Mouse (Mus musculus) thymus, adult 18-20 months (tissue): Measurements from ENCODE around the gene Lrch1.

ENCODE experiments used
- DNase-seq, 2 experiments: peaks; one replicate each; pipeline ENCODE4 v3.0.0; 2022; ENCODE audit warnings: mixed read lengths in 2 of 2

Lrch1 gene

DNA sequence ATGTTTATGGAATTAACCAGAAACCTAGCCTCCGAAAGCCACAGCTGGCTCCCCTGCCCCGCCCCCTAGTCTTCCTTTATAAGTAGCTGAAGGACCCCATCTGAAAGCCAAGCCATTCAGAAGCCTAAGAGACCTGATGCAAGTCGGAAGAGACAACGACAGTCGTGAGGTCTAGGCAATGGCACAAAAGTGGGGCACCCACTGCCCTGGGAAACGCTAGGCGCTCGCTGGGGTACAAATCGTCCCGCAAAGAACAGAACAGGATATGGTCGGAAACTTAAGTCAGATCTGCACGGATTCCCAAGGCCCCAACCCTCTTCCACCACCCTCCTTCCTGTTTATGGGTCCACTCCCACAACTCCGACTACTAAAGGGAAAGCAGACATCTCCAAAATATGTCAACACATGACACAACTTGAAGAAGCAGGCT, 1.3 kb downstream of the Lrch1 start:
- DNase-seq, result no peak

DNA sequence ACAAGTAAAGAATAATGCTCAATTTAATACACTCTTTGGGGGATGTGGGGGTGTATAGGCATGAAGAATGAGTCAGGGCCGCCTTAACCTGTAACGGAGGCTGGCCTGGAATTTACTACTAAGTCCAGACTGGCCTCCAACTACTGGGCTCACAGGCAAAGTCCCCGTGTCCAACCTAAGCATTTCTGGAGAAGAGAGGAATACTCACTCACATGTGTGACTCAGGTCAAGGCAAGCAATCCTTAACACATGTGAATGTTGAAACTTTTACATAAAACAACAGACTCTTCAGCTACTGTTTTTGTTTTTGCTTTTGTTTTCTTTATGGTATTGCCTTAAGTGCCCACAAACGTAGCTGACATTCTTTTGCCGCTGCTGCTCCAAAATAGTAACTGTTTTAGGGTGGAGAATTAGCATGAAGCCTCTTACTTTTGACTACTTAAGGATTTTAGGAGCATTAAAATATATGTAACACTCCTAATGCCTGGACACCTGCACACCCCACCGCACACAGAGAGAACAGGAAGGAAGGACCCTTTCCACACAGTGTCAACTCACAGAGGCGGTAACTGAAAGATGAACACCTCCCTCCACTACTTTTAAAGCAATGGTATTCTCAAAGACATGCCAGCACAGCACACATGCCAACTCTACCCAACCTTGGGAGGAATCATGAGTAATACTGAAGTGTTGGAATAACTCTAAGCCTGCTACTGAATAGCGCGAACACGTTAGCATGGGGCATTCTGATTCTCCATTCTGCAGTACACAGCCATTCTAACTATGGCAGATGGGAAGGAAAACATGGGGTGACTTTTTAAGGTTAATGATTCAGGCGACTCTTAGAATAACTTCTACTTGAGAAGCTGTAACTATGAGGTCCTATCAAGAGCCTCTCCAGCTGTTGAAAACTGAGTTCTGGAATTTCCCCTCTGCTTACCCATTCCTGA, 2.1 kb downstream of the Lrch1 start:
- no peak for DNase-seq

DNA sequence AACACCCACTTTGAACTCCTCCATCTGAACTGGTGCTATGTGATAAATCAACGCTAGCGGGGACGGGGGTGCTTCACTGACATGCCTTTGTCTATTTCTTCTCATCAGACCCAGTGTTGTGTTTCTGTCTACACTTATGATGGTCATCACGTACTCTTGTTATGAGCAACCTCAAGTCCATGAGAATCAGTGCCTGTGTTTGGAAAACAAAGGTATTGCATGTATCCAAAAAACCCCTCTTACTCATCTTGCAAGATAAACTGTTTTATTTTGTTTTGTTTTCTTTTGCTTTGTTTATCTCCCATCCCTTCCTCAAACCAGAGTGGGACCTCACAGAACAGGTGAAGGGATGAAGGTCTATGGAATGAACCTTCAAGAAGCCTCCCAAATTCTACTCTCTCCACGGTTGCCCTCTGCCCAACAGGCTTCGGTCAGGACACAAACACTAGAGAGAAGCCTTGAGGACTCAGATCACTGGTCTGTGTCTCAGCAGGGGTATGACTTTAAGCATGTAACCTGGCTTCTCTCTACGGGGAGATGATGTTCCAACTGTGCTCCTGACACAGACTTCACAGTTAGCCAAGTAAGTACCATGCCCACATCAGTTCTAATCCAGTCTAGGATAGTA, 3.4 kb downstream of the Lrch1 start:
- no peak for DNase-seq

DNA sequence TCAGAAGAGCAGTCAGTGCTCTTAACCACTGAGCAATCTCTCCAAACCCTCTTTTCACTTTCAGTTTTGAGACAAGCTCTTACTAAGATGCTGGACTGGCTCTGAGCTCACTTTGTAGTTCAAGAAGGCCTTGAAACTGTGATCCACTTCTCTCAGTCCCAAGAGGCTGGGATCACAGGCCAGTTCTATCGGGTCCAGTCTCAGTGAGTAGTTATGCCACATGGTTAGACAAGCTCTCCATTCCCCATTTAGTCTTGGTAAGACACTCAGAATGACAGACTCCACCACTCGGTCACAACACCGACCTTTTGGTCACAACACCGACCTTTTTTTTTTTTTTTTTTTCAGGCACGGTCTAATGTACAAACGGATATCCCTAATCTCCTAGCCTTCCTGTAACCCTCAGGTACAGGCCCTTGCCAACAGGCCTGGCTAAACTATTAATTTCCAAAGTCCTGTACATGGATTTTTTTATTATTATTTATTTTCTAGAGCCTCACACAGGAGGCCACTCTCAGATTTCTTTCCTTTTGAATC, 4.0 kb downstream of the Lrch1 start:
- DNase-seq, result no peak

DNA sequence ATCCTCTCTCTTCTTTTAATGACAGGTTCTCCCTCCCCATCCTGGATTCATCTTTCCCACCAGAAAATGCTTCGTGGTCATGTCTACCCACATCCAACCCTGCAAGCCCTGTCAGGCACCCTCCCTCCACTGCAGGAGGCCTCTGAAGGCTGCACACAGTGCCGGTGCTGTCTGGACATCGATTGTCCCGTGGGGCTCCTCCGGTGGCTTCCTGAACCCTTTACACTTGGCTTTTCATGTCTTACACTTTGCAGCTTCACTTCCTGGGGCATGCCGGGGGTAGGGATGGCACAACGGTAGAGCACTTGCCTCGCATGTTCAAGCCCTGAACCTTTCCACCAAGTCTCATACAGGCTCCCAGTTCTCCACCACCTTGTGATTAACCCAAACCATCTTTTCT, 4.7 kb downstream of the Lrch1 start:
- no peak for DNase-seq

DNA sequence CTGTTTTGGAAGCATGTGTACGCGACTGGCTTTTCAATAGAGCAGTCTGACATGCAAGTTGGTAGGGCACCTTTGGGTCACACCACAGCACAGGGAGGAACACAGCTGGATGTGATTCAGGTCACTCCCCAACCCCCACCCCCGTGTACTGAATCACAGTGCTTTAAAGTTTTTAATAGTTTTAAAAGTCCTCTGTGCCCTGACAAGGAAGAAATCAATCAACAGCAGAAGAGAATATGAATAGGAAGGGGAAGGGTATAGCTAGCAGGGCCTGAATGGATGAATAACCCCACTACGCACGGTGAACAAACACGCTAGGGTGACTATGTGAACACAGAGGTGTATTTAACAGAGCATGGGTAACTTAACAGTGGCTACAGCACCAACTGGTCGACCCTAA, 6.1 kb downstream of the Lrch1 start:
- no peak for DNase-seq

DNA sequence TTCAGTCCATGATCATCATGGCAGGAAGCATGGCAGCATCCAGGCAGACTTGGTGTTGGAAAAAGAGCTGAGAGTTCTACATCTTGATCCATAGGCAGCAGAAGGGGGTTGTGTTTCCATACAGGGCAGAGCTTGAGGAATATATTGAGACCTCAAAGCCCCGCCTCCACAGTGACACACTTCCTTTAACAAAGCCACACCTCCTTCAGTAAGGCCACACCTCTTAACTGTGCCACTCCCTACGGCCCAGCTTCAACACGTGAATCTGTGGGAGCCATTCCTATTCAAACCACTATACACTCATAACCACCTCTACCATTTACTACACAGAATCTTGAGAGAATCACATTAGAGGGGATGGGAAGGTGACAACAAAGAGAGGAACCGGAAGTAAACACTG, 6.9 kb downstream of the Lrch1 start:
- no peak for DNase-seq

DNA sequence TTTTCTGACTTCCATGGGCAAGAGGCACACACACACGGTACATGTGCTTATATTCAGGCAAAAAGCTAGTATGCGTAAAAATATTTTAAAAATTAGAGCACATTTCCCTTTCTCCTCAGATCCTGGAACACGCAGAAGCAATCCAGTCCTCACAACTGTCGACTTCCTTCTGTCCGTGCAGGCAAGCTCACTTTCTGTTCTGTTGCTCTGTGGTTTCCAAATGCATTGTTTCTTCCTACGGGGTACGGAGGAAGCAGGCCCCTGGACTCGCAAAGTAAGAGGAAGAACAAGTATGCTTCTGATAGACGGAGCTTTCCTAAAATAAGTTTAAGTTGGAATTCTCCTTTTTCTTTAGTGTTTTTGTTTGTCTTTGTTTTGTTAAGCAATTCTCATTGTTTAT, 8.3 kb downstream of the Lrch1 start:
- no peak for DNase-seq

DNA sequence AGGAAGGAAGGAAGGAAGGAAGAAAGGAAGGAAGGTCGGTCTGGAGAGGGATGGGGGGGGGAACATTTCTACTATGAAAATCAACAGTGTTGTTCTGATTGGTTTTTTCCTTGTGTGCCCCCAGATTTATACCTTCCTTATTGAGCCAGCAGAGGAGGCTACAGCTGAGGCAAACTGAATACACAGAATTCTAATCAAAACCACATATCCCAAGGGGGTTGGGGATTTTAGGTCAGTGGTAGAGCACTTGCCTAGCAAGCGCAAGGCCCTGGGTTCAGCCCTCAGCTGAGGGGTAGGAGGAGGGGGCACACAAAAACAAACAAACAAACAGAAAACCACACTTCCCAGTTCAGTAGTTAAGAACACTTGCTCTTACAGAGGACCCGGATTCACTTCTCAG, 8.8 kb downstream of the Lrch1 start:
- DNase-seq, result no peak

DNA sequence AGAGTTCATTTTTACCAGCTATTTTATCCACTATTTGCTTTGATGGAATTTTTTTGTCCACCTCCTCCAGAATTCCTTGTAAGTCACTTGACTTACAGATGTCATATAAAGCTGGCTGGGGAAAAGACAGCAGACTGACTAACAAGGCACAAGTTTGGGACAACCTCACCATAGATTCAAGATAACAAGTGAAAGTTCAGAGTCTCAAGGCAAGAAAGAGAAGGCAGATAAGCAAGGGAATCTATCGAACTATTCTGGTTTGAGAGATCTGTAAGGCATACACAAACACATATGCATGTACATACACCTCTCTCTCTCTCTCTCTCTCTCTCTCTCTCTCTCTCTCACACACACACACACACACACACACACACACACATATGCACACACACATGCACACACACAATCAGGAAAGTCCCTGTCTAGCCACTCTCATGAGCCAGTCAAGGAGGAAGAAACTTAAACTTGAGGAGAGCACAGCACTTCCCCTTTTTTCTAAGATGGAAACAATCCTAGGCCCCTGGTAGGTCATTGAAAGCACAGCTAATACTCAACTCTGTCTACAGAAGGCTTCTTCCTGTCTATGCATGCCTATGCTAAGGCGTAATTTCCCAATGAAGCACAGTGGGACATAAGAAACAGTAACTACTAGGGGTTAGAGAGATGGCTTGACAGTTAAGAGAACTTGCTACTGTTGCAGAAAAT, 11.0 kb downstream of the Lrch1 start:
- DNase-seq, result no peak

DNA sequence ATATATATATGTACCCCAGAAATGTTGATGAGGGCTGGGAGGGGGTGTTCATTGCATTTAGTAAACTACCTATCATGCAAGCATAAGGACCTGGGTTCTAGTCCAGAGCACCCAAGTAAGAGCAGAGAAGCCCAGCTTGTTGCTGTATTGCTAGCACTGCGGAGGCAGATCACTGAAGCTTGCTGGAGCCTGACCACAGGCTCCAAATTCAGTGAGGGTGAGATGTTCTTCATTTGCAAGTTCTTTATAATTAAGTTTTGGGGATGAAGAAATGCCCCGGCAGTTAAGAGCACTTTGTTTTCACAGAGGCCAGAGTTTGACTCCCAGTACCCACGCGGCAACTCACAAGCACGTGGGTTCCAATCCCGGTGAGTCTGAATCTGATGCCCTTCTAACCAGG, 12.6 kb downstream of the Lrch1 start:
- no peak for DNase-seq

DNA sequence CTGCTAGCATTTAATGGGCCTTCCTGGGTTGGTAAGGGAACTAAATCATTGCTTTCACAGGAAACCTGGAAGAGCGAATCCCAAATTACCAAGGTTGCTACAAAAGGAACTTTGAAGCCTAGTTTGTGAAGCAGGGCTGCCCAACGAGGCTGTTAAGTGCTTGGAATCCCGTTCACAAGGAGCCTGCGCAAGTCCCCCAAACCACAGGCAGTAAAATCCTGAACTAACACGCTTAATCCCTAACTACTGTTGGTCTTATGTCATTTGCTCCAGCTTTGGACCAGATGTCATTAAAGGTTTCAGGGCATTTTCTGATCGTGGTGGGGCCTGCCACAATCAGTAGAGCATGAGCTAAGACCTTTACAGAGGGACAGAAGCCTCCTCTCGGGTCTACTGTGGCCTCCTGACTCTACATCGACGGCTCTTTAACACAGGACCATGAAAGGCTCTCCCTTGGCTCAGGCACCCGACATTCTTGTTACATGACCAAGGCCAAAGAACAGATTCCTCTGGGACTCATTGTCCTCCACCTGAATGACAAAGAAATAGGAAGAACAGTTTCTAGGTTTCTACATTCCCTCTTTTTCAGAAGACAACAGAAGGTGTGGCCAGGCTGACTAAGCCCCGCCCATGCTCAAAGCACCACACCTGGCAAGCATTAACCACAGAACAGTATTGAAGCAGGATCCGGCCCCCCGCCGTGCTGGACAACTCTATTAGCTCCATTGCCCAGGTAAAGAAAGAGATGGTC, 13.5 kb downstream of the Lrch1 start:
- no peak for DNase-seq

DNA sequence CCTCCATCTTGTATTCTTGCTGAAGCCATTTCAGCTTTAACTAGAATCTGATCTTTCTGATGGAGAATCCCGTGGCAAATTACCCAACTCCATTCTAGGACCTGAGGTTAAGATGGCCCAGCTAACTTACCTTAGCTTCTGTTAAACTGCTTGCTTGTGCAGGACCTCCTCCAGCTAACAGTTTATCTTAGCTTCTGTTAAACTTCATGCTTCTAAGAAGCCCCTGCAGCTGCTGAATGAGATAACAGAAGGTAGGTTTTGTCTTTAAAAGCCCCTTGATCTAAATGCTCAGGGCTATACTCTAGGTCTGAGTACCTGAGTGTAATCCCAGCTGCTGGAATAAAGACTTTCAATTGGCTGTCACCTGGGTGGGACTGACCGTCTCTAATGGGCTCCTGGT, 17.9 kb downstream of the Lrch1 start:
- DNase-seq, result no peak

DNA sequence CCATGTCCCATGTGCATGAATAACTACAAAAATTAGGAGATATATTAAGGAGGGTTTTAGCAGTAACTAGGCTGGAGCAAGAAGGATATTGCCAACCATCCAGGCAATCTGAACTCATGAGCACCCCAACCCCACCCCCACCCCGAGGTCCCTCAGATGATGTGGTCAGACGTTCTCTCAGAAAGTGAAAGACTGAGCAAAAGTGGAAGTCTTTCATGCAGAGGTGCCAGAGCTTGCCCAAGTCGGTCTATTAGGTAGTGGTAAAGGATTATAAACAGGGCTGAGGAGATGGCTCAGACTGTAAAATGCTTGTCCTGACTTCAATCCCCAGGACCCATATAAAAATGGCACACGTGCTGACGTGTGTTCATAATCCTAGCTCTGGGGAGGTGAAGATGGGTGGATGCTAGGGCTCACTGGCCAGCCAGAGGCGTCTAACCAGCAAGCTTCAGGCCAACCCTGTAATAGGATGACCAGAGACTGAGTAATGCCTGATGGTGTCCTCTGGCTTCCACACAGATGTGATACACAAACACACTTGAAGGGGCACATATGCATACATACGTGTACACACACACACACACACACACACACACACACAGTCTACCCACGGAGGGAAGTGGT, 18.8 kb downstream of the Lrch1 start:
- DNase-seq, result no peak

DNA sequence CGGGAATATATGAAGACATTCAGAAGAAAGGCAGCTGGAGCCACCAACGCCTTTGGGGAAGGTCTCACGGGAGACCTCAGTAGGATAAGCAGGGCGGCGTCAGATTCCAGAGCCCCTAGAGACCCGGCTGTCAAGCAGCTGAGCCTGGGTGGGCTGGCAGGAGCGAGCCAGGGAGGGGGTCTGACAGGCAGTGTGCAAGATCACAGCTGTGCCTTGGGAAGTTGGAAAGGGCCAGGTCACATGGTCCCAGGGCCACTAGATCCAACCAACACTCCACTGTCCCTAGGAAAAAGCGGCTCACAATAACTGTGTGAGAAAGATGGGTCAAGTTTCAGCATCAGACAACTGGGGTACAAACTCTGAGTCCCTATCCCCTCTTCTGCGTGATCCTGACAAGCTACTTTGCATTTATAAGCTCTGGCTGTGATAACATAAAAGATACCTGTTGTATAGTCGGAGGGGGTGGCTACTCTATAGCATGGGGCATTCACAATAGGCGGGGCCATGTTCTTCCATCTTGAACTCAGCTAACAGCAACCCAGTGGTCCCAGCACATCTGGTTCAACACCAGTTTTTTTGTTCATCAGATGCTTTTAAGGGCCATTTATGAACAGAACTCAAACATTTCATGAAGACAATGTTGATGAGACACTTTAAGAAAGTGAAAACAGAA, 20.6 kb downstream of the Lrch1 start:
- no peak for DNase-seq

DNA sequence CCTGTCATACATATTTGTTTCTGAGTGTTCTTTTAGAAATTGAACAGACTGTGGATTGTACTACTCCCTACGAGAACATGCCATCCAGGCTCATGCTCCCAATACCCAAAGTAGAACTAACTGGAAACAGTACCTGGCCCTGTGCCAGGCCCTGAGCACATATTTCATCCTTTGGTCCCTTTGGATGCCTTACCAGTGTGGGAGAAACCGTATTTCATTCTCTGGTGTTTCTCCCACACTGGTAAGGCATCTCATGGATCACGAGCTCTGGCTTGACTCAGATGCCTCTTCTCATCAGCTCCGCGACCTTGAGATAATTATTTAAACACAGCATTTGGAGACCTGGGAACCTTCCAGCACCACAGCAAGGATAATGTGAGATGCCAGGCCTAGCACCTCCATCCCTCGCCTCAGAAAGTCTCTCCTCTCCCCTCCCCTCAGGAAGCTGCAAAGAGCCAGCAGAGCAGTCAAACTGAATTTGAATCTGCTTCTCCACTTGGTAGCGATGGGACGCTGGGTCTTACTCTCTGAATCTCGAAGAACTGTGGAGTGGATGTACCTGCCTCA, 21.6 kb downstream of the Lrch1 start:
- DNase-seq, result no peak

DNA sequence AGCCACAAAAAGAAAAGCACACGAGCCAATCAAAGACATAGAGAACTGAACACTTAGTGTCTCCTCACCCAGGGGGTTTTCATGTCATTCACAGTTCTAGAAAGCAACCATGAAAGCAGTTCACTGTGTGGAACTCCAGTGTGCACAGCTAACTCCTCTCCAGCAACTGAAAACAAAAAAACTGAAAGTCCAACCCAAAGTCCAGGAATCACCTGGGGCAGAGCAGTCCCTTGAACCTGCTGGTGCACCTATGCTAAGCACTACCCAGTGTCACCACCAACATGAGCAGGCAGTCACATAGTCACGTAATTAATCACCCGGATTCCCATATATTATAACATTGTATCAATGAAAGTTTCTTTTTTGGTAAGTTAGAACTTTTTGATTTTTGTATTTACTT, 23.2 kb downstream of the Lrch1 start:
- DNase-seq, result no peak

DNA sequence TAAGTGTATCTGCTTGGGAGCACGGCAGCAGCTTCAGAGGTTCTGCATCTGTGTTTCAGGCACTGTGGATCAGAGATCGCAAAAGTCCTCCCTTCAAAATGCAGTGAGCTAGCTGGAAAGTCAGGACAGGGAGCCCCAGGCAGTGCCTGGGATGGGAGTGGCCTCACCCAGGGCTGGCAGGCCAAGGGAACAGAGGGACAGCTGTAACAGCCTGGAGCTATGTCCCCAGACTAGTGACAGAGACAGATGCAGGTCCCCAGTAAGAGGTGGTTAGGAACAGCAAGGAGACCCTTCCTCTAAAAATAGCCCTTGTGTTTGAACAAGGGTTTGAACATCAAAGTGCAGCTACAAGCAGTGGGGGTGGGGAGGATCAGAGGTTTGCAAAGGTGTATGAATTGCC, 23.6 kb downstream of the Lrch1 start:
- no peak for DNase-seq

DNA sequence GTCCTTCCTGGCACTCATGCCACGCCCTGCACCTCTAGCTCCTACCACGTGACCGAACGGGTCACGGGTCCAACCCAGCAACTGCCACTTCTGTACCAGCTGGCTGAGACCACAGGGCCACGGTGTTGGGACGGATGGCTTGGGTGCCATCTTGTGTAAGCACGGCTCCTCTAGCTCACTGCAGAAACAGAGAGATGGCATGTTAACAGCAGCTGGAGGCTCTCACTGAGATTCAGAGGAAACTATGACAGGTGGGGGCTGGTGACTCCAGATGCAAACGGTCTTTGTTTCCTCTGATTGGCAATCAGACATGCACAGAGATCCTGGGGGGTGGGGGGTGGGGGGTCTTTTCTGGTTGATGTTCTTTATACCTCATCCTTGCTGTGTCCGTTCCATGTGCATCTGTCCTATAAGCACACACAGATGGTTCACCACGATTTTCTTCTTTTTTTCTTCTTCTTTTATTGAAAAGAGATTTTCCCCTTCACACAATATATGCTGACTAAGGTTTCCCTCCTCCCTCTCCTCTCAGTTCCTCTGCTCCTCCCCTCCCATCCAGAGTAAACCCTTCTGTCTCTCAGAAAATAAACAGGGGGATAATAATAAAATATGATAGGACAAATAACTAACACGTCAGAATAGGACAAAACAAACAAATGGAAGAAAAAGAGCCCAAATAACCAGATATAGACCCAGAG, 25.5 kb downstream of the Lrch1 start:
- DNase-seq, result peak; percentile 69 to 83

DNA sequence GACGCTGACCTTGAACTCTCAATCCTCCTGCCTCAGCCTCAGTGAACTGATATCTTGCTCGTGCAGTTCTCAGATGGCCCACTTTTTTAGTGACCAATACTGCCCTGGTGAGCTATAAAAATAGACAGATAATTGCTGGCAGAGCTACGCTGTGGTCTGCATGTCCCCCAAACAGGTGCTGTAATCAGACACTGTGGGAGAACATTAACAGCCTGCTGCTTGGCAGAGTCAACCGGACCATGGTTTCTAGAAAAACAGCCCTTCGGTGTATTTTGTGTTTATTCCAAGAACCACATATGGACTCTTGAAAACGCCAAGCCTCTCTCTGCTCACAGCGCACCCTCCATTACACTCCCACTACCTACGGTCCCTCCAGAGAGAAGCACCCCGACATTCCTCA, 26.2 kb downstream of the Lrch1 start:
- no peak for DNase-seq

DNA sequence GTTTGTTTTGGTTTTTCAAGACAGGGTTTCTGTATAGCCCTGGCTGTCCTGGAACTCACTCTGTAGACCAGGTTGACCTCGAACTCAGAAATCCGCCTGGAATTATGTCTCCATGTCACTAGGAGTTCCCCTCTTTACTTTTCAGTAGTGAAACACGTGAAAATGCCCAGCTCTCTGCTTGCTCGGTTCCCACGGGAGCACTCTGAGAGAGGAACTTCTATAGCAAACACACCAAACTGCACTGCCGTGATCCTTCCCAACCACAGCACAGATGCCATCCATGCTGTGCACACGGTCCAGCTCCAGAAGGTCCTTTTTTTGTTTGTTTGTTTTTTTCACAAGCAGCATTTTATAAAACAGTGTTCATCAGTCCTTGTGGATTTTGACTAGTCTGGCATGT, 28.5 kb downstream of the Lrch1 start:
- no peak for DNase-seq
